Comparison of ENCODE assay signal across 11 mouse cellular contexts in genomic region chr10:39395544-39395943, GRCm38 (mm10).
"Had no signal": no experiment of that assay in that cellular context is flagged by ENCODE, and none has a peak within 500 bp of the region (broad histone marks: within the 10 kb centered on the region; RNA-seq: fewer than 3 reads in every experiment).

No protein-coding gene starts in this region.

- DNase-seq: lung, adult 18-20 months; lung, embryonic 14.5 days; lung, postnatal 14 days; lung, postnatal 36 days; retina, postnatal 1 day; right cerebral cortex, postnatal 25 days; right cerebral cortex, postnatal 4 days; spleen, adult 18-20 months; thymus, adult 2 months; thymus, postnatal 25 days; thymus, postnatal 4 days had no signal
